Mouse (Mus musculus): Measurements from ENCODE around the gene Gm49387. TPM values are rescaled to one million over a fixed set of nuclear protein-coding genes. Genes with fewer than 3 reads are reported as not detected.
A peak's percentile ranks its signal among the peaks of the same experiment; 100 is the strongest.

Gm49387 gene
- total RNA-seq (2015; ENCODE audit: low replicate concordance), result 2.7 TPM in 1 of 2 replicates, not detected in the other
- total RNA-seq (2017; ENCODE audit: low replicate concordance), result not detected in 2 replicates

GRCm38 (mm10) chr14:31640346-31640889 lies at the start of gene Gm49387:
TSS of gene Gm49387 (minus strand) at chr14:31640878.
- peak; percentile 37 for ATAC-seq (replicated peaks; ENCODE audit: low FRiP score, poor library complexity, severe bottlenecking)

GRCm38 (mm10) chr14:31686231-31686630 lies 45.6 kb upstream of the Gm49387 start:
- ATAC-seq (replicated peaks; ENCODE audit: low FRiP score, poor library complexity, severe bottlenecking), result no peak

GRCm38 (mm10) chr14:31685680-31686079 lies 45.0 kb upstream of the Gm49387 start:
- no peak for ATAC-seq (replicated peaks; ENCODE audit: low FRiP score, poor library complexity, severe bottlenecking)

DNA sequence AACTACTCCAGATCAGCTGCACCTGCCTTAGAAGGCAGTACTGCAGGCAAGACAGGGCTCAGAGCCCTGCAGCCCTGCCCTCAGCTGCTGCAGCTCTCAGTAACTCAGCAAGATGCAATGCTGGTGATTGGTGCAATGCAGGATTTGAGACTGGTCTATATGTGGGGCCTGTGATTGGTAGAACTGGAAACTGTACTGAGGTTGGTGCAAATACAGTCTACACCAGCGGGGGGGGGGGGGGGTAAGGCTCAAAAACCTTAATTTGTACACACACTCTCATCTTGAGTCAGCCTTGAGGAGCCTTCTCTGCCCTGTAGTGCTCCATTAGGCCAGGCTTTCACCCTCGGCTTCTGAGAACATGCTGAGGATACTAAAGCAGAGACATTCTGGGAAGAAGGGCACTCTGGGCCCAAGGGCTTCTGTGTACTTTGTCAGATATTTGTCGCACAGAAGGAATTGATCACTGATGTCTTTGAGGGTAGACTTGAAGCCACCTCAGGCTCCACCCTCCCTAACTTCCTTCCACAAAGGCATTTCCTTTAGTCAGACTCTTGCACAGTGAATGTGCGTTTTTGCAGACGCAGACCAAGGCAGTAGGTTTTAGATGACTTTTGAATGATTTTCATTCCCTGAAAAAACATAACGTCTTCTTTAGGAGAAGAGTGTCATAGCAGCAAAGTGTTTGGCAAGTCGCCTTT lies 43.8 kb upstream of the Gm49387 start:
- no peak for ATAC-seq (replicated peaks; ENCODE audit: low FRiP score, poor library complexity, severe bottlenecking)

DNA sequence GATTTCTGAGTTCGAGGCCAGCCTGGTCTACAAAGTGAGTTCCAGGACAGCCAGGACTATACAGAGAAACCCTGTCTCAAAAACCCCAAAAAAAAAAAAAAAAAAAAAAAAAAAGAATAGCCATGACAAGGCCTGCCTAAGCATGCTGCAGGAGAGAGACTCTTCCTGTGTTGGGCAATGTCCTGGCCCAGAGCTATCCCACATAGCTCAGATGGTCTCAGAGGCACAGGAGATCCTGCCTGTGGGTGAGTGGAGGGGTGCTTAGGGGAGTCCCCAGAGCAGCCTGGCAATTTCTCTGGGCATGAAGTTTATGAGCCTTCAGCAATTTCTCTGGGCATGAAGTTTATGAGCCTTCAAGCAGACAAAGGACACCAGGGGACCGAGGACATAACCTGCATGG lies 42.9 kb upstream of the Gm49387 start:
- ATAC-seq (replicated peaks; ENCODE audit: low FRiP score, poor library complexity, severe bottlenecking), result no peak

DNA sequence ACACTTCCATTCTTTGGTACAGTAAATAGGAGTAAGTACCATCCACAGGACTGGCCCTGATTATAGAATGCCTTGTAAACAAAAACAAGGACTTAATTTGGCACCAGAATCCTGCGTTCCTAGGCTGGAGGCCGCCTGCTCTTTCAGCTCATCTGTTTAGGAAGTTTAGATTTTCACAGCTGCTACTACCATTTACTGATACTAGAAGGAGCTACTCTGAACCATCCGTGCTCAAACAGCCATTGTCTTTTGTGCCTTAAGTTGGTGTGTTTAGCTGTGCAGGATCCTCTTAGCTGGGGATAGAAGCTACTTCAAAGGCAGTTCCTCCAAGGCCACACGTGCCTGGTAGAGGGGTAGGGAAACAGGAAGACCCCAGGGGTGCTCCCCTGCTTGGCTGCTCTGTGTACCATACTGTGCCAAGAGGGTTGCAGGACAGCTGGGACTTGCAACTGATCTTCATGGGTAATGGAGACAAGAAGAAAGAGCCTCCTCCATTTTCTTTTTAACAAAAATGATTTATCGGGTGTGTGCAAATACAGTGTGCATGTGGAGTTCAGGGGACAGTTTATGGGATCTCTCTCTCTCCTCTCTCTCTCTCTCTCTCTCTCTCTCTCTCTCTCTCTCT lies 41.4 kb upstream of the Gm49387 start:
- ATAC-seq (replicated peaks; ENCODE audit: low FRiP score, poor library complexity, severe bottlenecking), result no peak

DNA sequence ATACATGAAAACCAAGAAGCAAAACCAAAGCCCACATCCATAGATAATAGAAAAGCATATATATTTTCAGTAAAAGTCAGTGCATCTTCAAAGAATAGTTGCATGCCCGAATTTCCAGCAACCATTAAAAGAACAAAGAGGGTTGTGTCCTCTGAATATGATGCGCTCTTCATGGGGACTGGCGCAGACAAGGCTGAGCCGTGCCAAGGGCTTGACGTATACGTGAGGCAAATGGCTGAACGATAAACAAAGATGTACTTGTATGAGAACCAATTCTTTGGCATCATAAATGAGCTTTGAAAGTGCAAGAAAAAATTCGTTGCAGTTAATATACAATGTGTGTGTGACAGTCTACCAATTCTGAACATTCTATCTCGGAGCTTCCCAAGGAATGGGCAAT lies 40.6 kb upstream of the Gm49387 start:
- no peak for ATAC-seq (replicated peaks; ENCODE audit: low FRiP score, poor library complexity, severe bottlenecking)

DNA sequence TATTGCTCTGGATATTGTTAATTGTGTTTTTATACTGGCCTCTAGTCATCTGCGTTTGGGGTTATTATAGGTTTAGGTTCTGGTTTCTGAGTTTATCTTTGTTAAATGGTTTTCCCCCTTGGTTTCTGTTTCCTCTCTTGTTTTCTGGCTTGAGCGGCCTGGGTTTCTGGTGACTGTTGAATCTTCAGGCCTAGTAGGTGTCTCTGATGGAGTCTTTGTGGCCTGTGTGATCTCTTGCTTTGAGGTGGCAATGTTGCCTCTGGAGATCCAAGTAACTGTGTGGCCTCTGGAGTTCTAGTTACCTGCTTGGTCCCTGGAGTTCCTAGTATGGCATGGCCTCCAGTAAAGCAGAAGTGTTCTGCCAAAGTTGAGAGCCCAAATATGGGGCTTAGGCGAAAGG lies 40.0 kb upstream of the Gm49387 start:
- no peak for ATAC-seq (replicated peaks; ENCODE audit: low FRiP score, poor library complexity, severe bottlenecking)

- ATAC-seq (replicated peaks; ENCODE audit: low FRiP score, poor library complexity, severe bottlenecking), result no peak
These were observed 31.1 kb upstream of the Gm49387 start for GRCm38 (mm10) chr14:31671635-31672320.

- ATAC-seq (replicated peaks; ENCODE audit: low FRiP score, poor library complexity, severe bottlenecking), result no peak
These were observed 29.2 kb upstream of the Gm49387 start for GRCm38 (mm10) chr14:31669642-31670490.

- no peak for ATAC-seq (replicated peaks; ENCODE audit: low FRiP score, poor library complexity, severe bottlenecking)
These were observed 28.5 kb upstream of the Gm49387 start for GRCm38 (mm10) chr14:31669161-31669611.

- ATAC-seq (replicated peaks; ENCODE audit: low FRiP score, poor library complexity, severe bottlenecking), result no peak
These were observed 27.6 kb upstream of the Gm49387 start for GRCm38 (mm10) chr14:31668326-31668725.

GRCm38 (mm10) chr14:31667741-31668140 lies 27.1 kb upstream of the Gm49387 start:
- no peak for ATAC-seq (replicated peaks; ENCODE audit: low FRiP score, poor library complexity, severe bottlenecking)

- ATAC-seq (replicated peaks; ENCODE audit: low FRiP score, poor library complexity, severe bottlenecking), result no peak
These were observed 26.4 kb upstream of the Gm49387 start for GRCm38 (mm10) chr14:31666931-31667705.

- no peak for ATAC-seq (replicated peaks; ENCODE audit: low FRiP score, poor library complexity, severe bottlenecking)
These were observed 24.9 kb upstream of the Gm49387 start for GRCm38 (mm10) chr14:31665566-31665940.

DNA sequence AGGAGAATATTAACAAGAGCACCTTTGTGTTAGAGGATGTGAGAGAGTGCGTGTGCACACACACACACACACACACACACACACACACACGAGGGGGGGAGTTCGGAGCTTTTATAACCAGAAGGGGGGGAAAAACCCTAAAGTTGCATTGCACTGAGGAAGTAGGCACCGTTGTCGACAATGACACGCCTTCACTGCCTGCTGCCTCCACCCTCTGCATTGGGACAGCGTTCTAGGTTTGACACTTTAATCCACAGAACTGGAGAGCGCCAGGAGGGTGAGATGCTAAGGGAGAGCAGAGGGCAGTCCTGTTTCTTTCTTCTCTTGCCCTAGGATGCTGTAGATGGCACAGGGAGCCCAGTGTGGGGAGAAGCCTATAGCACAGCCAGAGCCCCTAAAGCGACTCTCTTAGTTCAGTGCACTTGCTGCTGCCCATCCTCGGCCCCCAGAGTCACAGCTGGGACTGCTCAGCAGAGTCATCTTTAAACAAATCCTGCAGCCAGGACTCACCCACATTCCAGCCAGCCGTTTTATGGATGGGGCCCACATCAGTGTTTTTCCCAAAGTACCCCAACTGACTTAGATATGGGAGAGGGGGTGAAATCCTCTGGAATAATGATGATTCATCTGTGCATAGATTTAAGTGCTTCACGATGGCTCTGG lies 24.4 kb upstream of the Gm49387 start:
- ATAC-seq (replicated peaks; ENCODE audit: low FRiP score, poor library complexity, severe bottlenecking), result no peak

DNA sequence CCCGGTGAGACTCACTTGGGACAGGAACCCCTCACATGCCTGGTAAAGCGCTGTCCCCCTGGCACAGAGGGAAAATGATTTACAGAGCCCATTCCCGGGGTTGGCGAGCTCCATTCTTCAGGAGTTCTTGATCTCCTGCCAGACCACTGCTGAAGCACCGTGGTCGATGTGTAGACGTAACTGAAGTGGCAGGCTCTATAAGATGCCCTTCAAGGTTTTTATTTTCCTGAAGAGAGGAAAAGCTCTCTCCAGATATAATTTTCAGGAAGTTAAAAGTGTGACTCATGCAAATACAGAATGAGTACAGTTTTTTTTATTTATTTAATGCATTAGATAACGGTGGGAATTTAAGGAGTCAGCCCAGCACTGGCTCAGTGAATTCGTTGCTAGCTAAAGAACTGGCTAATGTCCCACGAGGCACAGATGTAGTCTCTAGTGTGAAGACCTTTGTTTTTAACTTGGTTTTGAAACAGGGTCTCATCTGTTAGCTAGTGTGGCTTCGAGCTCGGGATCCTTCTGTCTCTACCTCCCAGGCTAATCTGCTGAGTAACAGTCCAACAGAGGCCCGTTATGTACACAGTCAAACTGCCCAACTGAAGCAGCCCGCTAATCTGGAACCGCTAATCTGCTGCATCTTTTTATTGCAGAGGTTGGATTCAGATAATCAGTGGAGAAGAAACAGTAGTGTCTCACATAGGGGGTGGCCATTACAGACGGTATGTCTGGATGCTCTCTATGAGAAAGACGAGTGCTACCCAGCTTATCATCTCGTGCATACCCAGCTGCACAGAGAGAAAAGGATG lies 23.6 kb upstream of the Gm49387 start:
- ATAC-seq (replicated peaks; ENCODE audit: low FRiP score, poor library complexity, severe bottlenecking), result no peak

All from erythroblast, adult 5-6 weeks (primary cell).